Mouse (Mus musculus) thymus, adult 2 months (tissue): ENCODE data around the gene Lrp1. TPM values are rescaled to one million over a fixed set of nuclear protein-coding genes. Genes with fewer than 3 reads are reported as not detected.

Experiments used
- DNase-seq: peaks from one replicate; pipeline ENCODE4 v3.0.0; 2021
- H3K27ac ChIP-seq: fragments of 200-500 bp; 2 replicates; pipeline ENCODE4 v1.5.1; 2012; ENCODE audit warnings: low read length, control low read depth; ENCODE audit not compliant: control insufficient read depth, insufficient read depth
- H3K27me3 ChIP-seq: fragments of 200-500 bp; 2 replicates; pipeline ENCODE4 v1.6.1; 2012; ENCODE audit warnings: mild to moderate bottlenecking, low read length, moderate library complexity, mixed read lengths; ENCODE audit not compliant: control insufficient read depth, insufficient read depth
- H3K36me3 ChIP-seq: fragments of 200-500 bp; 2 replicates; pipeline ENCODE4 v1.6.1; 2012; ENCODE audit warnings: mild to moderate bottlenecking, low read length, moderate library complexity; ENCODE audit not compliant: control insufficient read depth, insufficient read depth
- H3K4me1 ChIP-seq: fragments of 200-500 bp; replicated peaks from 2 replicates; pipeline ENCODE4 v1.6.1; 2012; ENCODE audit warnings: low read length; ENCODE audit not compliant: control insufficient read depth, insufficient read depth
- H3K4me3 ChIP-seq: fragments of 200-500 bp; 2 replicates; pipeline ENCODE4 v1.5.1; 2012; ENCODE audit warnings: mild to moderate bottlenecking, low read length, control low read depth, moderate library complexity; ENCODE audit not compliant: control insufficient read depth, insufficient read depth
- CTCF ChIP-seq: fragments of 200-500 bp; IDR thresholded peaks from 2 replicates; pipeline ENCODE4 v1.5.1; 2012; ENCODE audit warnings: mild to moderate bottlenecking, control low read depth, low read length, moderate library complexity, borderline replicate concordance; ENCODE audit not compliant: control insufficient read depth, poor library complexity, insufficient read depth; ENCODE audit errors: extremely low read depth
- POLR2A ChIP-seq: fragments of 200-500 bp; IDR thresholded peaks from 2 replicates; pipeline ENCODE4 v1.6.1; 2012; ENCODE audit warnings: mild to moderate bottlenecking, low read length, control low read depth, moderate library complexity; ENCODE audit not compliant: control insufficient read depth, poor library complexity, insufficient read depth; ENCODE audit errors: extremely low read depth
- WGBS: fragments of 180-500 bp; shearing (Covaris S2); methylation state at CpG from one replicate; pipeline ENCODE4 v1.1.7; 2018; 5-methylcytosine and 5-hydroxymethylcytosine counted together
- polyA plus RNA-seq: library from polyadenylated mRNA; depleted of rRNA; stranded (reverse); fragments of >200 nt; gene quantifications from 2 replicates; pipeline ENCODE4 v1.2.3, GENCODE M21; 2012

Gene Lrp1
- polyA plus RNA-seq, 1 experiment = 35.3 TPM

GRCm38 (mm10) chr10:127602194-127602593 lies 18.8 kb downstream of the Lrp1 start:
- Histone ChIP-seq H3K4me3 (no peak overlapping the region), H3K36me3 (no peaks in the 10 kb centered on the region), H3K4me1 (peaks cover 14% of the 10 kb centered on the region), H3K27me3 (no peaks in the 10 kb centered on the region), H3K27ac (no peak overlapping the region)
- no peak for DNase-seq
- 96% methylated on average over 6 of the region's 6 CpGs for WGBS
- TF ChIP-seq POLR2A = no peak
- no peak for TF ChIP-seq CTCF

GRCm38 (mm10) chr10:127599779-127600541 lies 21.0 kb downstream of the Lrp1 start:
- TF ChIP-seq CTCF (no peak), POLR2A (no peak)
- WGBS = 90% methylated on average over 17 of the region's 17 CpGs
- Histone ChIP-seq H3K4me3 (no peak overlapping the region), H3K36me3 (no peaks in the 10 kb centered on the region), H3K27me3 (no peaks in the 10 kb centered on the region), H3K4me1 (peaks cover 18% of the 10 kb centered on the region), H3K27ac (no peak overlapping the region; the same call in 1 of the 2 replicates)
- no peak for DNase-seq

- peaks cover 16% of the 10 kb centered on the region for H3K4me1 ChIP-seq
- WGBS = 92% methylated on average over 11 of the region's 11 CpGs
- H3K4me3 ChIP-seq = no peak overlapping the region
- H3K27me3 ChIP-seq = no peaks in the 10 kb centered on the region
- no peaks in the 10 kb centered on the region for H3K36me3 ChIP-seq
- no peak overlapping the region for H3K27ac ChIP-seq
- TF ChIP-seq POLR2A (no peak), CTCF (no peak)
- DNase-seq = no peak
These were observed 21.7 kb downstream of the Lrp1 start for GRCm38 (mm10) chr10:127599252-127599651.

GRCm38 (mm10) chr10:127598607-127599006 lies 22.3 kb downstream of the Lrp1 start:
- Histone ChIP-seq H3K36me3 (no peaks in the 10 kb centered on the region), H3K27ac (no peak overlapping the region), H3K4me1 (peaks cover 16% of the 10 kb centered on the region), H3K4me3 (no peak overlapping the region), H3K27me3 (no peaks in the 10 kb centered on the region)
- DNase-seq = no peak
- 95% methylated on average over 8 of the region's 8 CpGs for WGBS
- no peak for TF ChIP-seq POLR2A
- TF ChIP-seq CTCF = no peak

- Histone ChIP-seq H3K36me3 (no peaks in the 10 kb centered on the region), H3K4me3 (no peak overlapping the region), H3K4me1 (peaks cover 8% of the 10 kb centered on the region), H3K27me3 (no peaks in the 10 kb centered on the region), H3K27ac (no peak overlapping the region)
- 78% methylated on average over 5 of the region's 5 CpGs for WGBS
- TF ChIP-seq CTCF (no peak), POLR2A (no peak)
- no peak for DNase-seq
These were observed 23.5 kb downstream of the Lrp1 start for GRCm38 (mm10) chr10:127597311-127597901.

GRCm38 (mm10) chr10:127596321-127596941 lies 24.5 kb downstream of the Lrp1 start:
- 72% methylated on average over 7 of the region's 7 CpGs for WGBS
- TF ChIP-seq CTCF (no peak), POLR2A (no peak)
- H3K27ac ChIP-seq = no peak overlapping the region
- no peak for DNase-seq
- H3K4me3 ChIP-seq = no peak overlapping the region
- peaks cover 11% of the 10 kb centered on the region for H3K4me1 ChIP-seq
- no peaks in the 10 kb centered on the region for H3K27me3 ChIP-seq
- no peaks in the 10 kb centered on the region for H3K36me3 ChIP-seq

- no peaks in the 10 kb centered on the region for H3K36me3 ChIP-seq
- peaks cover 23% of the 10 kb centered on the region for H3K4me1 ChIP-seq
- no peak for TF ChIP-seq CTCF
- no peak for TF ChIP-seq POLR2A
- no peak overlapping the region for H3K4me3 ChIP-seq
- H3K27ac ChIP-seq = no peak overlapping the region
- WGBS = 45% methylated on average over 30 of the region's 30 CpGs
- H3K27me3 ChIP-seq = no peaks in the 10 kb centered on the region
- no peak for DNase-seq
These were observed 25.8 kb downstream of the Lrp1 start for GRCm38 (mm10) chr10:127594930-127595715.
